Mouse (Mus musculus) CD4-positive, CD25-positive, alpha-beta regulatory T cell, adult 2 months (primary cell): ENCODE results near the gene Psat1.

ENCODE experiments used
- DNase-seq: peaks from one replicate; pipeline ENCODE4 v3.0.0-alpha.2; 2012; ENCODE audit warnings: low read depth, low spot score

The Psat1 gene

GRCm38 (mm10) chr19:15866126-15866525 lies 81.0 kb downstream of the Psat1 start:
- no peak for DNase-seq

GRCm38 (mm10) chr19:15865431-15865830 lies 81.7 kb downstream of the Psat1 start:
- no peak for DNase-seq

- DNase-seq, result no peak
These were observed 83.0 kb downstream of the Psat1 start for GRCm38 (mm10) chr19:15864129-15864528.

GRCm38 (mm10) chr19:15855379-15855778 lies 91.8 kb downstream of the Psat1 start:
- no peak for DNase-seq
